Mouse (Mus musculus) forebrain, embryonic 14.5 days (tissue): ENCODE measurements around the gene Mtf1. TPM values are rescaled to one million over a fixed set of nuclear protein-coding genes. Genes with fewer than 3 reads are reported as not detected.
A peak's percentile ranks its signal among the peaks of the same experiment; 100 is the strongest.

Source experiments
- ATAC-seq: fragments of 200-750 bp; cut with Nextera tagmentation; 2 replicates; pipeline ENCODE4 v1.8.0; 2017; ENCODE audit warnings: mild to moderate bottlenecking, moderate library complexity
- DNase-seq: peaks from one replicate; pipeline ENCODE4 v3.0.0-alpha.2; 2015; ENCODE audit warnings: low spot score
- H3K27ac ChIP-seq: fragments of 300-500 bp; sonication (generic); 2 replicates; pipeline ENCODE4 v1.5.1; 2014; ENCODE audit warnings: low read depth, mild to moderate bottlenecking, control low read depth, low read length, moderate library complexity
- H3K27me3 ChIP-seq: fragments of 300-500 bp; sonication (generic); replicated peaks from 2 replicates; pipeline ENCODE4 v1.6.1; 2014; ENCODE audit warnings: low read length, control low read depth, mixed read lengths; ENCODE audit not compliant: control insufficient read depth, insufficient read depth
- H3K36me3 ChIP-seq: fragments of 300-500 bp; sonication (generic); 2 replicates; pipeline ENCODE4 v1.6.1; 2014; ENCODE audit warnings: low read length, control low read depth; ENCODE audit not compliant: control insufficient read depth, insufficient read depth
- H3K4me1 ChIP-seq: fragments of 300-500 bp; sonication (generic); 2 replicates; pipeline ENCODE4 v1.6.1; 2014; ENCODE audit warnings: antibody characterized with exemption, low read length, control low read depth; ENCODE audit not compliant: control insufficient read depth, insufficient read depth
- H3K4me2 ChIP-seq: fragments of 300-500 bp; sonication (generic); 2 replicates; pipeline ENCODE4 v1.6.1; 2014; ENCODE audit warnings: mild to moderate bottlenecking, control low read depth, low read length
- H3K4me3 ChIP-seq: fragments of 300-500 bp; sonication (generic); 2 replicates; pipeline ENCODE4 v1.5.1; 2014; ENCODE audit warnings: low read depth, low read length, control low read depth
- H3K9ac ChIP-seq: fragments of 300-500 bp; sonication (generic); 2 replicates; pipeline ENCODE4 v1.6.1; 2014; ENCODE audit warnings: mild to moderate bottlenecking, low read length, control low read depth, moderate library complexity
- H3K9me3 ChIP-seq: fragments of 300-500 bp; sonication (generic); replicated peaks from 2 replicates; pipeline ENCODE4 v1.6.1; 2016; ENCODE audit warnings: low read length, control low read depth, mixed read lengths; ENCODE audit not compliant: control insufficient read depth
- WGBS: fragments of 180-500 bp; shearing (Covaris S2); extraction: QIAGEN DNeasy Blood & Tissue Kit; methylation state at CpG from one replicate; pipeline ENCODE4 v1.1.7; 2014; 5-methylcytosine and 5-hydroxymethylcytosine counted together
- polyA plus RNA-seq: library from polyadenylated mRNA; unstranded; fragments of >200 nt; fragmentation: Nextera tagmentation; extraction: Ambion mirVana; gene quantifications from 2 replicates; pipeline ENCODE4 v1.2.1, GENCODE M21; 2014

Mtf1 gene
- polyA plus RNA-seq = 12.7 and 13.6 TPM in 2 replicates

DNA sequence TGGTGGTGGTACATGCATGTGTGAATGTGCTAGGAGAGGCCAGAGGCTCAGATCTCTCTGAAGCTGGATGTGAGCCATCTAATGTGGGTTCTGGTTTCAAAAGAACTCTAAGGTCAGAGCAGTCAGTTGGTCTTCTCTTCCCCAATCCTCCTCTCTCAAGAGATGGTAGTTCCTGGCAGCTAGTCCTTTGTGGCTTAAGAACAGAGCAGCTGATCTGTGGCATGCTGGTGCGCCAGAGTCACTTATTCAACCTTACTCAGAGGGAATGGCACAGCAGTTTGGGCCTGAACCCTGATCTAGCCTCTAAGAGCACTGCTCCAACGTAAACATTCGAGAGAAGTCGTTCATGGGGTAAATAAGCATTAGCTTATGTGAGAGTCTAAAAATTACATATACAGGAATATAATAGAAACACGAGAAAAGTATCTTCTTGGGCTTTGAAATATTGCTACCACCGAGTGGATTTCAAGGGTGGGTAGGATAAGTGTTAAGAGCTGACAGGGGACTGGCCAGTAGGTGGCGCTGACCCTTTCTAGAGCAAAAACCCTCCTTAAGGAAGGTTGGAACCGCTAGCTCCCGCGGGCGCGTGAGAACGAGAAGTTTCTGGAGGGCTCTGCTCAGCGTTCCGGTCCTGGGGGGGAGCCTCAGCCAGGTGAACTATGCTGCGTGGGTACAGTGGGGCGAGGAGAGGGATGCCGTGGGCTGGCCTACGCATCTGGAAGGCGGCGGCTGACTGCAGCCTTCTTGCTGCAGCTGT lies at the start of gene Mtf1:
TSS of gene Mtf1 (plus strand) at position 553 of the 757 bp plus-strand sequence.
- peak within 1 kb of the TSS; percentile 92 for H3K27ac ChIP-seq
- peak; percentile 95 for DNase-seq
- 3% methylated on average over 21 of the region's 21 CpGs for WGBS
- ATAC-seq = peak; percentile 84
- peak within 1 kb of the TSS; percentile 67 for H3K4me3 ChIP-seq
- H3K36me3 ChIP-seq = peaks cover 46% of the 10 kb centered on the region
- H3K9me3 ChIP-seq = no peaks in the 10 kb centered on the region
- H3K4me2 ChIP-seq = peak within 1 kb of the TSS; percentile 76
- no peaks in the 10 kb centered on the region for H3K27me3 ChIP-seq
- peak within 1 kb of the TSS; percentile 79 for H3K9ac ChIP-seq
- peaks cover 7% of the 10 kb centered on the region; the same call in 1 of the 2 replicates for H3K4me1 ChIP-seq

DNA sequence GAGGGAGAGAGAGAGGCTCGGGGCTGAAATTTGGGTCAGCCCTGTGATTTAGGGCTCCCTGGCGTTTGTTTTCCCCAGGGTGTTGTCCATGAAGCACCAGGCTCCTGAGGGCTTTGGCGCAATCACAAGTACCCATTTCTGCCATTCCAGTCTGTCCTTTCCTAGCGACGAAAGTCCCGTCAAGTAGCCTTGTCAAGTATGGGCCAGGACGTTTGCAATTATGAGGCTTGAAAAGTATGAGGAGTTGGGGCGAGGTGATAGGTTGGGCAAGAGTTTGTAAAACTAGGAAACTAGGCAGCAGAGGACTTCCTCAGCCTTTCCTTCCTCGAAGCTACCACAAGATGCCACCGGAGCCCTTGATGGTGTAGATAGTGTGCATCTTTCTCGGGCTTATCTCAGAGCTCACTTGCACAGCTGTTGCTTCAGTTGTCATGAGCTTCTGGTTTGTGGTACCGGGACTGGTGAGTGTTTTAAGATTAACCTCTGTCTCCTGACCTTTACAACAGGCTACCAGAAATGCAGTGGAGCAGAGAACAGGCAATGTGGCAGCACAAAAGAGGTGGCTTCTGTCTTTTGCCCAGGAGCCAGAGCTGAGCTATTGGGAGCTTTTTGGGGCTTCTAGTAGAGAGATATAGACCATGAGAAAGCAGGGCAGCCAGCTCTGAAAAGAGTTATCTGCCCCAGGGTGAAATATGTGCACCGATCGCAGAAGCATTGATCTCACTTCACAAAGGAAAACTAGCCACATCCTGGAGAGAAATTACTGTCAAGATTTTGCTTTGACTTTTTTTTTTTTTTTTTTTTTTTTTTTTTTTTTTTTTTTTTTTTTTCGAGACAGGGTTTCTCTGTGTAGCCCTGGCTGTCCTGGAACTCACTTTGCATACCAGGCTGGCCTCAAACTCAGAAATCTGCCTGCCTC lies 49.4 kb upstream of the Mtf1 start:
- Histone ChIP-seq H3K4me3 (peak overlapping the region; percentile 69), H3K27me3 (no peaks in the 10 kb centered on the region), H3K36me3 (peaks cover 6% of the 10 kb centered on the region; the same call in 1 of the 2 replicates), H3K4me1 (peaks cover 13% of the 10 kb centered on the region), H3K9ac (peak overlapping the region; percentile 70), H3K4me2 (peak overlapping the region; percentile 88), H3K9me3 (no peaks in the 10 kb centered on the region), H3K27ac (no peak overlapping the region)
- WGBS = 20% methylated on average over 15 of the region's 15 CpGs
- ATAC-seq (no peak), DNase-seq (no peak)

DNA sequence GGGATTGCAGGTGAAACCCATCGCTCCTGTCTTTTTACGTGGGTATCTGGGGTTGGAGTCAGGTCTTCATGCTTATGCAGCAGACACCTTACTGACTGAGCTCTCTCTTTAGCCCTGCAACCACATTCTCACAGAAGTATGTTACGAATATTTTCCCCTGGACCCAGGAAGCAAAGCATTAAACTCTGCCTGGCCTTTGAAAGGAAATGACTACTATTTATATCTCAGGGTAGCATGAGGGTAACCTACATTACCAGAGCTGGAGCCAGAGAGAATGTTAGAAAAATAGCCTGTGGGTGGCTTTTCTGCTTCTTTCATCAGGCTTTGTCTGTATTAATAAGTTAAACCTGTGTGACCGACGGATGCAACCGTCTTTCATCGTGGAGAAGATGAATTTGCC lies 46.4 kb upstream of the Mtf1 start:
- Histone ChIP-seq H3K4me3 (no peak overlapping the region), H3K27ac (no peak overlapping the region), H3K9me3 (no peaks in the 10 kb centered on the region), H3K36me3 (no peaks in the 10 kb centered on the region), H3K4me2 (no peak overlapping the region), H3K9ac (no peak overlapping the region), H3K27me3 (no peaks in the 10 kb centered on the region), H3K4me1 (peaks cover 13% of the 10 kb centered on the region)
- no peak for ATAC-seq
- WGBS = 89% methylated on average over 7 of the region's 7 CpGs
- no peak for DNase-seq

DNA sequence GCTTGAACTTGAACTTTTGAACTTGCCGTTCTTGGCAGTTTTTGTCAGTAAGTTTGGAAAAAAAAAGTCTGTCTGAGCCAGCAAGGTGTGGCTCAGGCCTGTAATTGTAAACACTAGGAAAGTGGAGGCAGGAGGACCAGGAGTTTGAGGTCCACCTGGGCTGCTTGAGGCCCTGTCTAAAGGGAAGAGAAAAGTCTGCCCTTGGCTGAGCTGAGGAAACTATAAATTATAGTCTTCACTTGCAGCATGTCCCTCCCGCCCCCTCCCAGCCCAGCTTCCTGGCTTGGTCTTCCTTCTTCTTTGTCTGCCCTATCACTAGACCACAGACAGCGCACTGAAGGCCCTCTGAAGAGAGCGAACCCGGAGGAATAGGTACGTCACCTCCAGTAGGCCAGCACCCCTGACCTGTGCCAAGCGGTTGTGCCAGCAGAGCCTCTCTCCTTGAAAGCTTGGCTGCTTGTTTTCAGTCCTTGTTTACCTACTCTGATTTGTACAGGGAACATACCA lies 42.5 kb upstream of the Mtf1 start:
- no peak overlapping the region for H3K4me3 ChIP-seq
- H3K4me1 ChIP-seq = no peaks in the 10 kb centered on the region
- H3K9ac ChIP-seq = no peak overlapping the region
- WGBS = 91% methylated on average over 7 of the region's 7 CpGs
- no peaks in the 10 kb centered on the region for H3K9me3 ChIP-seq
- no peaks in the 10 kb centered on the region for H3K36me3 ChIP-seq
- DNase-seq (no peak), ATAC-seq (no peak)
- no peaks in the 10 kb centered on the region for H3K27me3 ChIP-seq
- no peak overlapping the region for H3K27ac ChIP-seq
- no peak overlapping the region for H3K4me2 ChIP-seq

DNA sequence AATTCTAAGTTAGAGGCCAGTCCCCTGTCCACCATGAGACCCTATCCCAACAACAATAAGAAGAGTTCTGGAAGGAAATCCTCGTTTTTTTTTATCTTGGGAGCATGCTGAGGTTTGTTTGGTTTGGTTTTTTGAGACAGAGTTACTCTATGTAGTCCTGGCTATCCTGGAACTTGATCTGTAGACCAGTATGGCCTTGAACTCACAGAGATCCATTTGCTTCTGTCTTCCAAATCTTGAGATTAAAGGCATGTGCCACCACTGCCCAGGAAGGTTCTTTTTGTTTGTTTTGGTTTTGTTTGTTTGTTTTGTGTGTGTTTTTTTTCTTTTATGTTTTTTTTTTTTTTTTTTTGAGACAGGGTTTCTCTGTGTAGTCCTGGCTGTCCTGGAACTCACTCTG lies 40.7 kb upstream of the Mtf1 start:
- H3K9me3 ChIP-seq = no peaks in the 10 kb centered on the region
- DNase-seq = no peak
- no peaks in the 10 kb centered on the region for H3K4me1 ChIP-seq
- H3K36me3 ChIP-seq = no peaks in the 10 kb centered on the region
- ATAC-seq = no peak
- H3K27me3 ChIP-seq = no peaks in the 10 kb centered on the region
- H3K4me3 ChIP-seq = no peak overlapping the region
- H3K27ac ChIP-seq = no peak overlapping the region
- WGBS = 50% methylated on average over 1 of the region's 1 CpGs
- no peak overlapping the region for H3K4me2 ChIP-seq
- no peak overlapping the region for H3K9ac ChIP-seq

DNA sequence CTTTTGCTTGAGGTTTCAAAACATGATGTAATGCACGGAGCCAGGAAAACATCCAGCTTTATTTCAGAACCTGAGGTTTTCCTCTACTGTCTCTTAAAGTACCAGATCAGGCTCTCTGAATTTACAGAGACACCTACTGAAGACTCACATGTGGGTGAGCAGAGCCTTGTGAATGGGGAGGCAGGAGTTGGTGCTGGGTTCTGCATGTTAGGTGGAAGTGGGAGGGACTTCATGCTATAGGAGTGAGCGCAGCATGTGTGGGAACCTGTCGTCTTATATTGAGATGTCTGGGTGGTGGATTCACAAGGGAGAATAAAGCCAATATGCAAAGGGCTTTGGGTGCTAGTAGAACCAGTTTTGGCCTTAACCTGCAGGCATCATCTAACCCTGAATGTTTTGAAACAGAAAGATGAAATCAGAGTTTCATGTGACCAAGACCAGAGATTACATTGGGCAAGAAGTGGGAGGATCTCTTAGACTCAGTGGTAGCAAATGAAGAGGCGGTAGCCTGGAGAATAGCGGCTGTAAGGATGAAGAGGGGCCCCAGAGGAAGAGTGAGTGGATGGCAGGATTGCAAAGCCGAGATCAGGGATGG lies 38.9 kb upstream of the Mtf1 start:
- ATAC-seq (no peak), DNase-seq (no peak)
- H3K9me3 ChIP-seq = no peaks in the 10 kb centered on the region
- H3K9ac ChIP-seq = no peak overlapping the region
- H3K4me2 ChIP-seq = no peak overlapping the region
- no peaks in the 10 kb centered on the region for H3K36me3 ChIP-seq
- H3K4me3 ChIP-seq = no peak overlapping the region
- H3K27me3 ChIP-seq = no peaks in the 10 kb centered on the region
- 87% methylated on average over 6 of the region's 6 CpGs for WGBS
- no peak overlapping the region for H3K27ac ChIP-seq
- H3K4me1 ChIP-seq = no peaks in the 10 kb centered on the region

DNA sequence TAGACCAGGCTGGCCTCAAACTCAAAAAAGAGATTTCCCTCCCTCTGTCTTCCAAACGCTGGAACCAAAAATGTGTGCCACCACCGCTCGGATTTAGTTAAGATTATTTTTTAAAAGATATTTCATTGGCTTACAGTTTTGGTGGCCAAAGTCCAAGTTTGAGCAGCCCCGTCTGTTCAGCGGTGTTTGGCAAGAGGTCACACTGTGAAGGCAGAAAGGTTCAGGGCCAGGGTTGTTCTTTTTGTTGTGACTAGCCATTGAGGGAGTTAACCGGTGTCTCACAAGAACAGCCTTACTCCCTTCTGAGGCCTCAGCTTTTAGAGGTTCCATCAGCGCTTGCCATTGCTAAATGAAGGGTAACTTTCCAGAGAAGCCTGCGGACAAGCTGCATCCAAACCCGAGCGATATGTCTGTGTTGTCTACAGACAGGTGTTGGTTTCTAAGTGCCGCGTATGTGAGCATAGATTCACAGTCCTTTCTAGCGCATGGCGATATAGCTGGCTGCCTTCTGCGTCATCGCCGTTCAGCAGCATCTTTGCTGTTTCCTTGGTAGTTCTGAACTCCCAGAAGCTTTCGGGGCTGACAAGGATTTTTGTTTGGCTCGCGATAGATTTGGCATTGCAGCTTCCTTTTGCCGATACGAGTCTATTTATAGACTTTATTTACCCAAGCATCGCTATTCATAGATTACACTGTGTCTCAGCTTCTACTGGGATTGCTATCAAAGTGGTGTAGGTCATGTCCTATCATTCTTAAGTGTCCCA lies 35.9 kb upstream of the Mtf1 start:
- no peak overlapping the region for H3K4me2 ChIP-seq
- DNase-seq = peak; percentile 30
- no peaks in the 10 kb centered on the region for H3K36me3 ChIP-seq
- no peaks in the 10 kb centered on the region for H3K4me1 ChIP-seq
- ATAC-seq = no peak
- no peak overlapping the region for H3K4me3 ChIP-seq
- no peak overlapping the region for H3K9ac ChIP-seq
- 88% methylated on average over 23 of the region's 23 CpGs for WGBS
- no peak overlapping the region for H3K27ac ChIP-seq
- H3K9me3 ChIP-seq = no peaks in the 10 kb centered on the region
- no peaks in the 10 kb centered on the region for H3K27me3 ChIP-seq

DNA sequence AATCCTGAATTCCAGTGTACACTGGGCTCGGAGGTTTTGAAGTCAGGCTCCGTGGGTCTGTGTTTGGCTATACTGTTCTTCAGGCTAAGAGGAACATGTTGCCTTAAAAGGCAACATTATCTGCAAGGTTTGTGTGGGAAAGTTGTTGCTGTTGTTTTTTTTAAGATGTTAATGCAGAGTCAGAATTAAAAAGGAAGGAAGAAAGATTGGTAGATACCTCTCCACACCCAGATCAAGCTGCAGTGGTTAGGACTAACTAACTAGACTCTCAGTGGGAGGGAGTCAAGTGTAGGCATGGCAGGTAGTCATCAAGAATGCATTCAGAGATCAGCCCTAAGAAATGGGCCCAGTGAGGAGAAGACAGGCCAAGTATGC lies 35.4 kb upstream of the Mtf1 start:
- H3K27ac ChIP-seq = no peak overlapping the region
- no peaks in the 10 kb centered on the region for H3K9me3 ChIP-seq
- no peaks in the 10 kb centered on the region for H3K36me3 ChIP-seq
- no peak for ATAC-seq
- H3K4me3 ChIP-seq = no peak overlapping the region
- H3K4me1 ChIP-seq = no peaks in the 10 kb centered on the region
- H3K27me3 ChIP-seq = no peaks in the 10 kb centered on the region
- no peak for DNase-seq
- no peak overlapping the region for H3K9ac ChIP-seq
- 93% methylated on average over 2 of the region's 2 CpGs for WGBS
- no peak overlapping the region for H3K4me2 ChIP-seq
